Mouse (Mus musculus): ENCODE data around the gene 6030498E09Rik. TPM values are rescaled to one million over a fixed set of nuclear protein-coding genes. Genes with fewer than 3 reads are reported as not detected.
A peak's percentile ranks its signal among the peaks of the same experiment; 100 is the strongest.

6030498E09Rik gene
- total RNA-seq (2022): under 1 TPM in 1 of 4 experiments, not detected in 3; 0.52 TPM

DNA sequence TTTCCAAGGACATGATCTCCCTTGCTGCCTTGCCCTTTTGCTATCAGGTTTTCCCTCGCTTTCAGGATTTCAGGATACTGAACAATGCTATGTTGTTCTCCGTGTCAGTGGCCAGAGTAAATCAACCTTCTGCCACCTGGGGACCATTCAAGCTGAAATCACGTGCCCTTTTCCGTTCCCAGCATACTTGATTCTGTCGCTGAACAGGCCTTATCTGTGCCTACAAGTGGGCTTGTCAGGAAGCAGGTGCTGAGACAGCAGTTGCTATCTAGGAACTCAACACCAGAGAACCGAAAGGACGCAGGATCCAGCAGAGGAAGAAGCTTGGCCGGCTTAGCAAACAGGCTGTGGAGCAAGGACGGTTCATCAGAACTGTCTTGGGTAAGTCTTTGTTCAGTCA lies at the start of gene 6030498E09Rik:
TSS of gene 6030498E09Rik (plus strand) at position 194 of the 400 bp plus-strand sequence.
- DNase-seq: no peak

DNA sequence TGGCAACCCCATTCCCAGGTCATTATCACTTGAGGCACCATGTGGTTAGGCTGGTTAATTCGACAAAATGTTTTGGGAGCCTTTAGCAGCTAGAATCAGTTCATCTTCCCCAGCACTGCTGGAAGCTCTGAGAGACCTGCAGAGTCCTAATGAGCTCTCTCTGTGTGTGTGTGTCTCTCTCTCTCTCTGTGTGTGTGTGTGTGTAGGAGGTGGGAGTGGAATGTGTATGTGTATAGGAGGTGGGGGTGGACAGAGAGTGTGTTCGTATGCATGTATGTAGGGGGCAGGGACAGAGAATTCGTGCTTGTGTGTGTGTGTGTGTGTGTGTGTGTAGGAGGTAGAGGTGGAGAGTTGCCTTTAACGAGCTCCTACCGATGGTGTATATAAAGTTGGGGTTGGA lies 42.4 kb upstream of the 6030498E09Rik start:
- DNase-seq: no peak

DNA sequence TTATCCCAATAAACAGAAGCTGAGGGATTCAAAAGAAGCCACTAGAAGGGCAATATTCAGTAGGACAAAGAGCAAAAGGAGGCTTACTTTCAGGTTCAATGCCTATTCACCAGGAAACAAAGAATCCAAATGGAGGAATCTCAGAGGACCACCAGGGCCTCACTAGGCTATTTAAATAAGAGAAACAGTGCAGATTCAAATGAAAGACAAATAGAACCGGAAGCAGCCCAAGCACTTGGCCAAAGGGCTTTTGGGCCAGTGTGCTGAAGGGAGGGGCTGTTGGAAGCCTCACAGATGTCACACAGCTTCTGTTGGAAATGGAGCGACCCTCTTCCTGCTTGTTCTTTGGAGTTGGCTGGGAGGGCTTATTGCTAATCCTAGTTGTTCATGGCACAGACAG lies 41.8 kb upstream of the 6030498E09Rik start:
- DNase-seq: no peak

- no peak for DNase-seq
These were observed 38.8 kb upstream of the 6030498E09Rik start for GRCm38 (mm10) chrX:38733683-38734082.

DNA sequence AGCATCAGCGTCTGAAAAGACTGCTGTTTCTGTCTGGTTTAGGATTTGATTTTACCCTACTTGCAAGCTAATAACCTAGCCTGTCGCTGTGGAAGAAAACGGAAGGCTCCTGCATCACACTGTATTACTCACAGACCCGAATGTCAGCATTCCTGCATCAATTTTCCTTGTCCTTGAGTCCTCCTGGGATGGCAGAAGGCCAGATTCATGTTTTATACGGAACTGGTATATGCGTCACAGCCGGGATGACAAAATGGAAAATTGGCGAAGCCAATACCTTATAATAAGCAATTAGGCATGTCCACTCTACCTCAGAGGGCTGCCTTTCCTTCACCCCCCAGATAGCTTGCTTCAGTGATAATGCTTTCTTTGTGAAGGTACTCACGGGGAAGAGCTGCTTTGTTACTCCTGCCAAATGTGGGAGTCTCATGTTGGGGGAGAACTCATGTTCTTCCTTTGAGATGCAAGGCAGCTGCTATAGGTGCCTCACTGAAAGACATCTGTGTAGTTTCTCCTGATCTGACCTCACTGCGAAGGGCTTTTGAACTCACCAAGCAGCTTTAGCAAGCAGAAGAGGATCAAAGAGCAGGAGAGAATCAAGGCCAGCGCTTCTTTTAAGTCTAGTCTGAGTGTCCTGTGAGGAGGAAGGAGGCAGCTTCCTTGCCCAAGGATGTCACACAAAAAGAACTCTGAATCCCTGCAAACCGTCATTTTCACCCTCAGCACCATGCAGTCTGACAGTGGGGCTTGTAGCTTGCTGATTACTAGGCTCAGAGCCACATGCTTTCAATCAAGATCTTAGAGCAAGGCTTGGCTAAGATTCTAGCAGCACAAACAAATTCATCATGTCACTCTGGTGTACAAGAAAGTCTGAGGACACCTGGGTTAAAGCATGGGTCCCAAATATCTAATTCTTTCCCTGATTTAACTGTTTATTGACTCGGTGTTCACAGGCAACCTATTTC lies 37.3 kb upstream of the 6030498E09Rik start:
- peak; percentile 60 for DNase-seq

DNA sequence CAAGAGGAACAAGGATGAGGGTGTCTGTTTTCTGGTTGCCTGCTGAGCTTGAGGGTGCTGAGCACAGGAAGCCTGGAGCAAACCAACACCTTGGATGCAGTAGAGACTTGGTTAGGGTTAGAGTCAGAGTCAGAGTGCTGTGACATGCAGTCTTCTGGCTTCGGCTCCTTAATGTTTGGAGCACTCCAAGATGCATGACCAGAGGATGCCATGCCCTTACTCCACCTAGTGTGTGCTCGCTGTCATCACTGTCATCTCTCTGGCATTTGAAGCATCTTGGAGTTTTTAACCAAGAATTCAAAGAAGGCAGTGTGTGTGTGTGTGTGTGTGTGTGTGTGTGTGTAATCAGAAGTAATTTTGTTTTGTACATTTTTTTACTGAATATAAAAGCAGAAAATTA lies 1.0 kb upstream of the 6030498E09Rik start:
- DNase-seq: no peak

- no peak for DNase-seq
These were observed 585 bp upstream of the 6030498E09Rik start for GRCm38 (mm10) chrX:38771886-38772285.

GRCm38 (mm10) chrX:38794373-38794772 lies 21.9 kb downstream of the 6030498E09Rik start:
- DNase-seq: no peak

DNA sequence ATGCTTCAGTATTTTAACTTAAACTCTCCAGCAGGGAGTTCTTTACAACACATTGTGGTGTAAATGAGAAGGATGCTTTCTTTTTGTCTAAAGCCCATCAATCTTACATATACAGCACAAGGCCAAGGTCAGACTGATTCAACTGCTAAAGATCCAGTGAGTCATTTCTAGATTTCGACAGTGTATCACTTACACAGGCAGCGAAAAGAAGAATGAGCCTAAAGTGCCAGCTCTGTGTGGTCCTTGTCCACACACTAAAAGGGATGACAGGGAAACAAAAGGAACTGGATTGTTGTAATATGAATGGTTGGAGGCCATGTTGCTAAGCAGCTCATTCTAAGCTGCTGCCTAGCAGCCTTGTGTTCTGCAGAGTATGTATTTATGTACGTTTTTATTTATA lies 41.5 kb downstream of the 6030498E09Rik start:
- peak; percentile 21 for DNase-seq

DNA sequence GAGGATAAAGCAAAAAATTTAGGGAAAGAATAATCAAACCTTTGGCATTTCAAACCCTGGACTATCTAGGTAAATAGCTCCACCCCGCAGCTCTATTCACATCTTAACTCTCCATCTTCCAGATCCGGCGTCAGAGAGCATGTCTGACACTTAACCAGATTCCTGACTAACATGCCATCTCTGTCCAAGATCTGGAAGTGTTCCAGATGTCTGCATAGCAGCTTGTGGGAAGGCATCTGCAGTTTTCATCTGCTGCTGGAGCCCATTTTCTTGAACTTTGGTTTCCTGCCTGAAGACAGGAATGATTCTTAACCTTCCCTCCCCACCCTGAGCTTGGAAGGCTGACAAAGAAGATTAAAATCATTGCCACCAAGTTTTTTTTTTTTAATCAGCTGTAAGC lies 44.4 kb downstream of the 6030498E09Rik start:
- no peak for DNase-seq

DNA sequence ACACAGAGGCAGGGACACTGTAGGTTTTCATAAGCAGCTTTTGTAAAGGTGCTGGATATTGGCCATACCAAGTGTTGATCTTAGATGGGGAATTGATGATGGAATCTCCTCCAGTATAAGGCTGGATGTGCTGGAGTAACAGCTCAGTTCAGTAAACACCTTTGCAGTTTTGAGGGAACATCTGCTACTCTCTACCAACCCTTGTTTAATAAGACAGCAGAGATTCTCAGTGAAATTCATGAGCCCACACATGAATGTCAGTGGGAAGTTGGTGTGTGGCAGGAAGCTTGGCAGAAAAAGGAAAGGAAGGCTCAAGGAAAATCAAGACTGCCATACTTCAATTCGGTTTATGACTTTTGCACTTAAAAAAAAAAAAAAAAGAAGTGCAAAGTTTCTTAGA lies 186.1 kb downstream of the 6030498E09Rik start:
- no peak for DNase-seq

GRCm38 (mm10) chrX:38996265-38996664 lies 223.8 kb downstream of the 6030498E09Rik start:
- no peak for DNase-seq

Small RNA genes within 50 kb of the gene (microRNA-seq; reads per million reads assigned to microRNA genes)
- gene Gm25642: 0 reads per million in 2 experiments

Other genes starting within 250 kb of the 6030498E09Rik start
- gene Cul4b, start 196.5 kb upstream of the 6030498E09Rik start, total RNA-seq (2022): 10 to 100 TPM; 39.7 to 43.5 (median 41.5) TPM
- 10 to 100 TPM; 67.1 to 79.3 (median 72.5) TPM for gene Mcts1, start 172.1 kb upstream of the 6030498E09Rik start, total RNA-seq (2022)
- 10 to 100 TPM; 18.3 to 31.5 (median 22.9) TPM for gene C1galt1c1, start 137.6 kb upstream of the 6030498E09Rik start, total RNA-seq (2022)

Measured in adrenal gland, adult 8-10 months (tissue).